Mouse (Mus musculus) fibroblast of lung, adult 2 months (primary cell): ENCODE results near the gene Syce1l.

Experiments
- DNase-seq: peaks from one replicate; pipeline ENCODE4 v3.0.0-alpha.2; 2011; ENCODE audit warnings: low read depth

The Syce1l gene

GRCm38 (mm10) chr8:113673300-113673699 lies 30.3 kb downstream of the Syce1l start:
- DNase-seq, result no peak

- DNase-seq, result no peak
Measured at GRCm38 (mm10) chr8:113674611-113675010, 31.6 kb downstream of the Syce1l start.

- DNase-seq, result no peak
Measured at GRCm38 (mm10) chr8:113675281-113675680, 32.3 kb downstream of the Syce1l start.

GRCm38 (mm10) chr8:113676811-113677210 lies 33.8 kb downstream of the Syce1l start:
- peak; percentile 34 for DNase-seq

- no peak for DNase-seq
Measured at GRCm38 (mm10) chr8:113679361-113679760, 36.3 kb downstream of the Syce1l start.

GRCm38 (mm10) chr8:113687889-113688542 lies 45.0 kb downstream of the Syce1l start:
- no peak for DNase-seq

- no peak for DNase-seq
Measured at GRCm38 (mm10) chr8:113688543-113688915, 45.5 kb downstream of the Syce1l start.

GRCm38 (mm10) chr8:113691622-113692343 lies 48.8 kb downstream of the Syce1l start:
- DNase-seq, result no peak

GRCm38 (mm10) chr8:113704968-113705367 lies 62.0 kb downstream of the Syce1l start:
- DNase-seq, result no peak
